Mouse (Mus musculus): ENCODE measurements around the gene Trmt10b. TPM values are rescaled to one million over a fixed set of nuclear protein-coding genes. Genes with fewer than 3 reads are reported as not detected.
A peak's percentile ranks its signal among the peaks of the same experiment; 100 is the strongest.

Trmt10b gene
- polyA plus RNA-seq, 1 experiment: 4.1 TPM

DNA sequence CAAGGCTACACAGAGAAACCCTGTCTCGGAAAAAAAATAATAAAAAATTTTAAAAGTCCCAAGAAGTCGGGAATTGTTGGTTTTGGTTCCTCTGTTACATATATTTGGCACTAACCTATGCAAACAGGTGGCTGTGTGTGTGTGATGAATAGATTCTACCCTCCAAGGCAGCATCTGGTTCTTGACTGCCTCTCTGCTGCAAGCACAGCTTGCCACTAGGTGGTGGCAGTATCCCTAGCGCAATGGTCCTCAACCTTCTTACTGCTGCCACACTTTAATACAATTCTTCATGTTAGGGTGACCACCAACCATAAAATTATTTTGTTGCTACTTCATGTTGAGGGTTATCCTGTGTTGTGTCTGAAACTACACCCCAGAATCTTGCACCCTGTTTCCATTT, 10.6 kb upstream of the Trmt10b start:
- Histone ChIP-seq H3K27me3 (ENCODE audit: control insufficient read depth, insufficient read depth, insufficient read length) (no peaks in the 10 kb centered on the region), H3K36me3 (ENCODE audit: control insufficient read depth, insufficient read depth) (no peaks in the 10 kb centered on the region), H3K4me3 (ENCODE audit: insufficient read depth, poor library complexity, severe bottlenecking) (no peak overlapping the region), H3ac (ENCODE audit: control insufficient read depth, insufficient read length, low read depth) (no peak overlapping the region), H3K79me3 (ENCODE audit: low read depth) (no peaks in the 10 kb centered on the region), H3K79me2 (ENCODE audit: control insufficient read depth, insufficient read depth) (no peaks in the 10 kb centered on the region)
- no peak for TF ChIP-seq FOSL1 (IDR thresholded peaks at IDR 0.05; ENCODE audit: insufficient read depth, low read length, poor library complexity, severe bottlenecking)
- TF ChIP-seq CTCF (IDR thresholded peaks at IDR 0.05; ENCODE audit: control insufficient read depth, insufficient read depth, insufficient read length): peak; percentile 23

DNA sequence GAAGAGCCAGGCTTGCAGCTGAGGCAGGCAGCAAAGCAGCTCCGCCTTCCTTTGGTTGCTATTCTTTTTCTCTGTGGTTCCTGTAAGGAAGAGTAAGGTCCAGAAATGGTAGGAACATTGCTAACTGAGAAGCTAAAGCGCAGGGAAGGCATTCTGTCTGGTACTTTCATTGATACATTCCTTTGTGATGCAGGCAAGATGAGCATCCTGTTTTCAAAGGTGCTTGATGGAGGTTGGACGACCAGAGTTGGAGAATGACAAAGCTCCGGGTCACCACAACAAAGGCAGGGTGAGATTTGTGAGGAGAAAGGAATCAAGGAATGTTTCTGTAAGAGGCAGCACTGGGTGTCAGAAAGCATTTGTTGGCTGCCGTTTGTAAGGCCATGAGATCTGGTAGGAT, 9.0 kb upstream of the Trmt10b start:
- H3K36me3 ChIP-seq (ENCODE audit: control insufficient read depth, insufficient read depth): no peaks in the 10 kb centered on the region
- TF ChIP-seq MYOG (IDR thresholded peaks at IDR 0.05; ENCODE audit: control insufficient read depth, extremely low read depth, insufficient read length) (no peak), USF1 (IDR thresholded peaks at IDR 0.05; ENCODE audit: low read depth) (no peak), CTCF (IDR thresholded peaks at IDR 0.05; ENCODE audit: control insufficient read depth, insufficient read depth, insufficient read length) (no peak), MAX (IDR thresholded peaks at IDR 0.05) (no peak), FOSL1 (IDR thresholded peaks at IDR 0.05; ENCODE audit: insufficient read depth, low read length, poor library complexity, severe bottlenecking) (no peak), CEBPB (IDR thresholded peaks at IDR 0.05; ENCODE audit: low read depth) (no peak), MYOD1 (IDR thresholded peaks at IDR 0.05; ENCODE audit: control insufficient read depth, insufficient read length, low read depth) (no peak)
- H3K79me2 ChIP-seq (ENCODE audit: control insufficient read depth, insufficient read depth): no peaks in the 10 kb centered on the region
- H3K79me3 ChIP-seq (ENCODE audit: low read depth): no peaks in the 10 kb centered on the region
- no peak overlapping the region for H3ac ChIP-seq (ENCODE audit: control insufficient read depth, insufficient read length, low read depth)
- H3K4me3 ChIP-seq (ENCODE audit: insufficient read depth, poor library complexity, severe bottlenecking): no peak overlapping the region
- no peaks in the 10 kb centered on the region for H3K27me3 ChIP-seq (ENCODE audit: control insufficient read depth, insufficient read depth, insufficient read length)

GRCm38 (mm10) chr4:45305536-45305935, 8.6 kb downstream of the Trmt10b start:
- no peaks in the 10 kb centered on the region for H3K79me2 ChIP-seq (ENCODE audit: control insufficient read depth, insufficient read depth)
- TF ChIP-seq MYOG (IDR thresholded peaks at IDR 0.05; ENCODE audit: control insufficient read depth, extremely low read depth, insufficient read length): no peak
- TF ChIP-seq FOSL1 (IDR thresholded peaks at IDR 0.05; ENCODE audit: insufficient read depth, low read length, poor library complexity, severe bottlenecking): no peak
- TF ChIP-seq CEBPB (IDR thresholded peaks at IDR 0.05; ENCODE audit: low read depth): no peak
- no peak for TF ChIP-seq MAX (IDR thresholded peaks at IDR 0.05)
- no peak for TF ChIP-seq USF1 (IDR thresholded peaks at IDR 0.05; ENCODE audit: low read depth)
- TF ChIP-seq CTCF (IDR thresholded peaks at IDR 0.05; ENCODE audit: control insufficient read depth, insufficient read depth, insufficient read length): no peak
- TF ChIP-seq MYOD1 (IDR thresholded peaks at IDR 0.05; ENCODE audit: control insufficient read depth, insufficient read length, low read depth): no peak
- no peaks in the 10 kb centered on the region for H3K27me3 ChIP-seq (ENCODE audit: control insufficient read depth, insufficient read depth, insufficient read length)
- no peak overlapping the region for H3ac ChIP-seq (ENCODE audit: control insufficient read depth, insufficient read length, low read depth)
- H3K36me3 ChIP-seq (ENCODE audit: control insufficient read depth, insufficient read depth): peaks cover 6% of the 10 kb centered on the region
- H3K4me3 ChIP-seq (ENCODE audit: insufficient read depth, poor library complexity, severe bottlenecking): no peak overlapping the region
- no peaks in the 10 kb centered on the region for H3K79me3 ChIP-seq (ENCODE audit: low read depth)

DNA sequence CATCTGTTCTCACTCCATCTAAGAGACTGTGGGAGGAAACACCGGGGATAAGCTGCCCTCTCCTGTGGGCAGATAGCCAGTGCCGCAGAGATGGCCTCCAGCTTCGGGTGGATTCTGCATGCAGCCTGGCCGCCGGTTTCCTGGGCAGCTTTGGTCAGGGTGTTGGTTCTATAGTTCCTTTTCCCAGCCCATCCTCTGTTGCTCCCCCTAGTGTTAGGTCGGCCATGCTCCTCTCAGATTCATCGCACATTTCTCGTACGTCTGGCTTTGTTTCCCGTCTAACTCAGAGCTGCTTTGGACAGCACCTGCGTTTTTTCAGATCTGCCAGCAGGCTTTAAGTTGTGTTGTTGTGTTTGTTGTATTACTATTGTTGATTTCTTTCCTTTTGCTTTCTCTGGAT, 11.1 kb downstream of the Trmt10b start:
- Histone ChIP-seq H3K27me3 (ENCODE audit: control insufficient read depth, insufficient read depth, insufficient read length) (no peaks in the 10 kb centered on the region), H3ac (ENCODE audit: control insufficient read depth, insufficient read length, low read depth) (no peak overlapping the region), H3K4me3 (ENCODE audit: insufficient read depth, poor library complexity, severe bottlenecking) (no peak overlapping the region), H3K79me2 (ENCODE audit: control insufficient read depth, insufficient read depth) (no peaks in the 10 kb centered on the region), H3K79me3 (ENCODE audit: low read depth) (no peaks in the 10 kb centered on the region), H3K36me3 (ENCODE audit: control insufficient read depth, insufficient read depth) (peaks cover 6% of the 10 kb centered on the region)
- TF ChIP-seq MYOG (IDR thresholded peaks at IDR 0.05; ENCODE audit: control insufficient read depth, extremely low read depth, insufficient read length): no peak

GRCm38 (mm10) chr4:45308606-45309005, 11.7 kb downstream of the Trmt10b start:
- peaks cover 6% of the 10 kb centered on the region for H3K36me3 ChIP-seq (ENCODE audit: control insufficient read depth, insufficient read depth)
- no peak overlapping the region for H3K4me3 ChIP-seq (ENCODE audit: insufficient read depth, poor library complexity, severe bottlenecking)
- H3ac ChIP-seq (ENCODE audit: control insufficient read depth, insufficient read length, low read depth): no peak overlapping the region
- H3K27me3 ChIP-seq (ENCODE audit: control insufficient read depth, insufficient read depth, insufficient read length): no peaks in the 10 kb centered on the region
- H3K79me2 ChIP-seq (ENCODE audit: control insufficient read depth, insufficient read depth): no peaks in the 10 kb centered on the region
- TF ChIP-seq FOSL1 (IDR thresholded peaks at IDR 0.05; ENCODE audit: insufficient read depth, low read length, poor library complexity, severe bottlenecking): no peak
- TF ChIP-seq MYOG (IDR thresholded peaks at IDR 0.05; ENCODE audit: control insufficient read depth, extremely low read depth, insufficient read length): no peak
- H3K79me3 ChIP-seq (ENCODE audit: low read depth): no peaks in the 10 kb centered on the region

DNA sequence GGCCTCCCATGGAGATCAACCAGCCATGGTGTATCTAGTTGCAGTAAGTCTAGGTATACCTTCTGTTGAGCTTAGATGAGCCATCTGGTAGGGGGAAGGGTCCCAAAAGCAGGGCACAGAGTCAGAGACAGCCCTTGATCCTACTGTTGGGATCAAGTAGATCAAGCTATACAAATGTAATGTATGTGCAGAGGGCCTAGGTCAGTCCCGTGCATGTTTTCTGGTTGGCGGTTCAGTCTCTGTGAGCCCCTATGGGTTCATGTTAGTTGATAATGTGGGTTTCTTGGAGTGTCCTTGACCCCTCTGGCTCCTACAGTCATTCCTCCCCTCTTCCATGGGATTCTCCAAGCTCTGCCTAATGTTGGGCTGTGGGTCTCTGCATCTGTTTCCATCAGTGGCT, 14.1 kb downstream of the Trmt10b start:
- no peaks in the 10 kb centered on the region for H3K79me2 ChIP-seq (ENCODE audit: control insufficient read depth, insufficient read depth)
- H3ac ChIP-seq (ENCODE audit: control insufficient read depth, insufficient read length, low read depth): no peak overlapping the region
- H3K36me3 ChIP-seq (ENCODE audit: control insufficient read depth, insufficient read depth): peaks cover 27% of the 10 kb centered on the region
- no peaks in the 10 kb centered on the region for H3K79me3 ChIP-seq (ENCODE audit: low read depth)
- no peak for TF ChIP-seq MAX (IDR thresholded peaks at IDR 0.05)
- TF ChIP-seq MYOD1 (IDR thresholded peaks at IDR 0.05; ENCODE audit: control insufficient read depth, insufficient read length, low read depth): no peak
- TF ChIP-seq FOSL1 (IDR thresholded peaks at IDR 0.05; ENCODE audit: insufficient read depth, low read length, poor library complexity, severe bottlenecking): no peak
- TF ChIP-seq CEBPB (IDR thresholded peaks at IDR 0.05; ENCODE audit: low read depth): no peak
- no peak for TF ChIP-seq USF1 (IDR thresholded peaks at IDR 0.05; ENCODE audit: low read depth)
- TF ChIP-seq CTCF (IDR thresholded peaks at IDR 0.05; ENCODE audit: control insufficient read depth, insufficient read depth, insufficient read length): no peak
- TF ChIP-seq MYOG (IDR thresholded peaks at IDR 0.05; ENCODE audit: control insufficient read depth, extremely low read depth, insufficient read length): no peak
- H3K27me3 ChIP-seq (ENCODE audit: control insufficient read depth, insufficient read depth, insufficient read length): no peaks in the 10 kb centered on the region
- no peak overlapping the region for H3K4me3 ChIP-seq (ENCODE audit: insufficient read depth, poor library complexity, severe bottlenecking)
